Mouse (Mus musculus): Measurements from ENCODE around the gene Prol1. TPM values are rescaled to one million over a fixed set of nuclear protein-coding genes. Genes with fewer than 3 reads are reported as not detected.
A peak's percentile ranks its signal among the peaks of the same experiment; 100 is the strongest.

Gene Prol1
- polyA plus RNA-seq, 1 experiment from 2014 or later: not detected

- no peak overlapping the region for H3K9ac ChIP-seq (replicated peaks; ENCODE audit: low read depth)
- no peak overlapping the region for H3K27ac ChIP-seq (ENCODE audit: low read length)
- WGBS: 73% methylated on average over 6 of the region's 6 CpGs
- H3K4me2 ChIP-seq (replicated peaks; ENCODE audit: low read depth, low read length): no peak overlapping the region
- no peaks in the 10 kb centered on the region for H3K36me3 ChIP-seq (ENCODE audit: insufficient read depth, low read length)
- DNase-seq (ENCODE audit: low spot score) (no peak), ATAC-seq (no peak)
- H3K4me1 ChIP-seq (ENCODE audit: insufficient read depth, low read depth, low read length): no peaks in the 10 kb centered on the region
- H3K27me3 ChIP-seq (replicated peaks; ENCODE audit: insufficient read depth, low read length): no peaks in the 10 kb centered on the region
- TF ChIP-seq CTCF (IDR thresholded peaks at IDR 0.05) (no peak), EP300 (IDR thresholded peaks at IDR 0.05) (no peak)
- no peak overlapping the region for H3K4me3 ChIP-seq (ENCODE audit: low read depth, low read length)
- H3K9me3 ChIP-seq (ENCODE audit: low read length): no peaks in the 10 kb centered on the region
Observed at GRCm38 (mm10) chr5:88372563-88372962, 55.5 kb downstream of the Prol1 start.

GRCm38 (mm10) chr5:88375808-88376207 is 58.7 kb downstream of the Prol1 start, which contains the start of gene Amtn:
TSS of gene Amtn (plus strand) at chr5:88376108.
- H3K27ac ChIP-seq (ENCODE audit: low read length): no peak within 1 kb of the TSS
- DNase-seq (ENCODE audit: low spot score) (peak; percentile 21), ATAC-seq (no peak)
- no peaks in the 10 kb centered on the region for H3K9me3 ChIP-seq (ENCODE audit: low read length)
- H3K9ac ChIP-seq (replicated peaks; ENCODE audit: low read depth): no peak within 1 kb of the TSS
- H3K36me3 ChIP-seq (ENCODE audit: insufficient read depth, low read length): no peaks in the 10 kb centered on the region
- no peak for TF ChIP-seq CTCF (IDR thresholded peaks at IDR 0.05)
- no peak for TF ChIP-seq EP300 (IDR thresholded peaks at IDR 0.05)
- no peaks in the 10 kb centered on the region for H3K4me1 ChIP-seq (ENCODE audit: insufficient read depth, low read depth, low read length)
- H3K4me2 ChIP-seq (replicated peaks; ENCODE audit: low read depth, low read length): no peak within 1 kb of the TSS
- 55% methylated on average over 4 of the region's 4 CpGs for WGBS
- H3K4me3 ChIP-seq (ENCODE audit: low read depth, low read length): no peak within 1 kb of the TSS
- H3K27me3 ChIP-seq (replicated peaks; ENCODE audit: insufficient read depth, low read length): no peaks in the 10 kb centered on the region

Other genes with a start within 250 kb of the Prol1 start
- not detected in 2 replicates for gene Smr2, start 230.8 kb upstream of the Prol1 start, polyA plus RNA-seq (2015; fragmentation: Nextera tagmentation; extraction: Ambion mirVana)
- not detected in 2 replicates for gene Gm11116, start 205.8 kb upstream of the Prol1 start, polyA plus RNA-seq (2015; fragmentation: Nextera tagmentation; extraction: Ambion mirVana)
- not detected in 2 replicates for gene Gm11115, start 163.2 kb upstream of the Prol1 start, polyA plus RNA-seq (2015; fragmentation: Nextera tagmentation; extraction: Ambion mirVana)
- gene Gm7714, start 48.4 kb upstream of the Prol1 start, polyA plus RNA-seq (2015; fragmentation: Nextera tagmentation; extraction: Ambion mirVana): not detected in 2 replicates
- 0.13 and 0.23 TPM in 2 replicates for gene Amtn, start 58.8 kb downstream of the Prol1 start, polyA plus RNA-seq (2015; fragmentation: Nextera tagmentation; extraction: Ambion mirVana)
- gene Ambn, start 138.7 kb downstream of the Prol1 start, polyA plus RNA-seq (2015; fragmentation: Nextera tagmentation; extraction: Ambion mirVana): not detected in 2 replicates
- not detected in 2 replicates for gene Enam, start 170.7 kb downstream of the Prol1 start, polyA plus RNA-seq (2015; fragmentation: Nextera tagmentation; extraction: Ambion mirVana)
- gene Jchain, start 210.6 kb downstream of the Prol1 start, polyA plus RNA-seq (2015; fragmentation: Nextera tagmentation; extraction: Ambion mirVana): 0.19 TPM in 1 of 2 replicates, not detected in the other
- gene Utp3, start 237.2 kb downstream of the Prol1 start, polyA plus RNA-seq (2015; fragmentation: Nextera tagmentation; extraction: Ambion mirVana): 36.4 and 44.0 TPM in 2 replicates
- gene Rufy3, start 247.7 kb downstream of the Prol1 start, polyA plus RNA-seq (2015; fragmentation: Nextera tagmentation; extraction: Ambion mirVana): 7.5 and 8.4 TPM in 2 replicates